Mouse (Mus musculus) frontal cortex, postnatal 36 days (tissue): ENCODE data around the gene Kansl3.

Source experiments
- DNase-seq, 2 experiments: peaks; one replicate each; pipeline ENCODE4 v3.0.0; 2022; ENCODE audit warnings: low spot score in 2 of 2

Kansl3 gene

DNA sequence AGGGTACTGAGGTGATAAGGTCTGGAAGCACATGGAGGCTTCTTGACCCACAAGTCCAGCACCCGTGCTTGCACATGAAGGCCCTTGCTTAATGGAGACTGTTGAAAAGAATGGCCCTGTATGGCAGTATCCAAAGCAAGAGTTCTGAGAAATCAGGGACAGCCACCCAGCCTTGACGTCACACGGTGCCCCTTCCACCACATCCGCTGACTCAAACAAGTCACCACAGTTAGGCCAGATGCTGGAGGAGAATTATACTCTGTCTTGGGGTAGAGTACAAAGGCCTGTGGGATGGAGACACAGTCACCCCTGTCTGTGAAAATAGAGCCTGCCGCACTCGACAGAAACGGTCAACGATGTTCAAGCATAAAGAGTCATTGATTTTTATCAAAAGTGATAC is 75.5 kb downstream of the Kansl3 start:
- no peak for DNase-seq
